Mouse (Mus musculus): ENCODE data around the gene Htr2b. TPM values are rescaled to one million over a fixed set of nuclear protein-coding genes. Genes with fewer than 3 reads are reported as not detected.

Gene Htr2b
- polyA plus RNA-seq, 1 experiment from 2014 or later = 0.57 TPM

GRCm38 (mm10) chr1:86135315-86135714 lies 23.5 kb upstream of the Htr2b start:
- WGBS (ENCODE audit: insufficient replicate concordance) = 93% methylated on average over 6 of the region's 6 CpGs
- Histone ChIP-seq H3K4me1 (ENCODE audit: control insufficient read depth, insufficient read depth, low read length) (no peaks in the 10 kb centered on the region), H3K4me3 (ENCODE audit: low read depth, low read length) (no peak overlapping the region), H3K36me3 (ENCODE audit: control insufficient read depth, insufficient read depth, low read length) (peaks cover 27% of the 10 kb centered on the region), H3K27ac (ENCODE audit: low read depth, low read length) (no peak overlapping the region), H3K9me3 (replicated peaks; ENCODE audit: control insufficient read depth, low read length) (no peaks in the 10 kb centered on the region), H3K9ac (ENCODE audit: low read depth, low read length) (no peak overlapping the region), H3K4me2 (no peak overlapping the region), H3K27me3 (ENCODE audit: control insufficient read depth, insufficient read depth, low read length) (no peaks in the 10 kb centered on the region)
- ATAC-seq (replicated peaks; ENCODE audit: insufficient number of reproducible peaks, low FRiP score, low TSS enrichment) = no peak

GRCm38 (mm10) chr1:86133337-86133736 lies 21.6 kb upstream of the Htr2b start, which contains the start of gene Gm21972:
TSS of gene Gm21972 (plus strand) at chr1:86133637.
- H3K27me3 ChIP-seq (ENCODE audit: control insufficient read depth, insufficient read depth, low read length) = no peaks in the 10 kb centered on the region
- WGBS (ENCODE audit: insufficient replicate concordance) = 94% methylated on average over 4 of the region's 4 CpGs
- H3K9ac ChIP-seq (ENCODE audit: low read depth, low read length) = no peak within 1 kb of the TSS
- H3K27ac ChIP-seq (ENCODE audit: low read depth, low read length) = no peak within 1 kb of the TSS
- no peaks in the 10 kb centered on the region for H3K4me1 ChIP-seq (ENCODE audit: control insufficient read depth, insufficient read depth, low read length)
- no peak for ATAC-seq (replicated peaks; ENCODE audit: insufficient number of reproducible peaks, low FRiP score, low TSS enrichment)
- H3K9me3 ChIP-seq (replicated peaks; ENCODE audit: control insufficient read depth, low read length) = no peaks in the 10 kb centered on the region
- no peak within 1 kb of the TSS for H3K4me3 ChIP-seq (ENCODE audit: low read depth, low read length)
- H3K36me3 ChIP-seq (ENCODE audit: control insufficient read depth, insufficient read depth, low read length) = peaks cover 28% of the 10 kb centered on the region
- no peak within 1 kb of the TSS for H3K4me2 ChIP-seq

GRCm38 (mm10) chr1:86126036-86126435 lies 14.3 kb upstream of the Htr2b start:
- 97% methylated on average over 2 of the region's 2 CpGs for WGBS (ENCODE audit: insufficient replicate concordance)
- Histone ChIP-seq H3K9ac (ENCODE audit: low read depth, low read length) (no peak overlapping the region), H3K4me2 (no peak overlapping the region), H3K9me3 (replicated peaks; ENCODE audit: control insufficient read depth, low read length) (no peaks in the 10 kb centered on the region), H3K4me1 (ENCODE audit: control insufficient read depth, insufficient read depth, low read length) (no peaks in the 10 kb centered on the region), H3K27ac (ENCODE audit: low read depth, low read length) (no peak overlapping the region), H3K27me3 (ENCODE audit: control insufficient read depth, insufficient read depth, low read length) (no peaks in the 10 kb centered on the region), H3K4me3 (ENCODE audit: low read depth, low read length) (no peak overlapping the region), H3K36me3 (ENCODE audit: control insufficient read depth, insufficient read depth, low read length) (peaks cover 27% of the 10 kb centered on the region)
- no peak for ATAC-seq (replicated peaks; ENCODE audit: insufficient number of reproducible peaks, low FRiP score, low TSS enrichment)

GRCm38 (mm10) chr1:86119549-86119948 lies 7.8 kb upstream of the Htr2b start:
- 92% methylated on average over 4 of the region's 4 CpGs for WGBS (ENCODE audit: insufficient replicate concordance)
- Histone ChIP-seq H3K27ac (ENCODE audit: low read depth, low read length) (no peak overlapping the region), H3K4me2 (no peak overlapping the region), H3K9ac (ENCODE audit: low read depth, low read length) (no peak overlapping the region), H3K4me1 (ENCODE audit: control insufficient read depth, insufficient read depth, low read length) (no peaks in the 10 kb centered on the region), H3K36me3 (ENCODE audit: control insufficient read depth, insufficient read depth, low read length) (peaks cover 21% of the 10 kb centered on the region), H3K4me3 (ENCODE audit: low read depth, low read length) (no peak overlapping the region), H3K9me3 (replicated peaks; ENCODE audit: control insufficient read depth, low read length) (no peaks in the 10 kb centered on the region), H3K27me3 (ENCODE audit: control insufficient read depth, insufficient read depth, low read length) (no peaks in the 10 kb centered on the region)
- ATAC-seq (replicated peaks; ENCODE audit: insufficient number of reproducible peaks, low FRiP score, low TSS enrichment) = no peak

- H3K27me3 ChIP-seq (ENCODE audit: control insufficient read depth, insufficient read depth, low read length) = no peaks in the 10 kb centered on the region
- H3K4me2 ChIP-seq = no peak overlapping the region
- no peak for ATAC-seq (replicated peaks; ENCODE audit: insufficient number of reproducible peaks, low FRiP score, low TSS enrichment)
- peaks cover 11% of the 10 kb centered on the region for H3K36me3 ChIP-seq (ENCODE audit: control insufficient read depth, insufficient read depth, low read length)
- H3K4me1 ChIP-seq (ENCODE audit: control insufficient read depth, insufficient read depth, low read length) = no peaks in the 10 kb centered on the region
- H3K4me3 ChIP-seq (ENCODE audit: low read depth, low read length) = no peak overlapping the region
- no peak overlapping the region for H3K27ac ChIP-seq (ENCODE audit: low read depth, low read length)
- no peaks in the 10 kb centered on the region for H3K9me3 ChIP-seq (replicated peaks; ENCODE audit: control insufficient read depth, low read length)
- 80% methylated on average over 3 of the region's 3 CpGs for WGBS (ENCODE audit: insufficient replicate concordance)
- H3K9ac ChIP-seq (ENCODE audit: low read depth, low read length) = no peak overlapping the region
Measured at GRCm38 (mm10) chr1:86114141-86114540, 2.4 kb upstream of the Htr2b start.

- no peak for ATAC-seq (replicated peaks; ENCODE audit: insufficient number of reproducible peaks, low FRiP score, low TSS enrichment)
- no peak overlapping the region for H3K27ac ChIP-seq (ENCODE audit: low read depth, low read length)
- no peak overlapping the region for H3K4me3 ChIP-seq (ENCODE audit: low read depth, low read length)
- no peaks in the 10 kb centered on the region for H3K9me3 ChIP-seq (replicated peaks; ENCODE audit: control insufficient read depth, low read length)
- H3K4me1 ChIP-seq (ENCODE audit: control insufficient read depth, insufficient read depth, low read length) = no peaks in the 10 kb centered on the region
- H3K27me3 ChIP-seq (ENCODE audit: control insufficient read depth, insufficient read depth, low read length) = no peaks in the 10 kb centered on the region
- H3K4me2 ChIP-seq = no peak overlapping the region
- H3K9ac ChIP-seq (ENCODE audit: low read depth, low read length) = no peak overlapping the region
- H3K36me3 ChIP-seq (ENCODE audit: control insufficient read depth, insufficient read depth, low read length) = peaks cover 3% of the 10 kb centered on the region; the same call in 1 of the 2 replicates
- WGBS (ENCODE audit: insufficient replicate concordance) = 100% methylated on average over 1 of the region's 1 CpGs
Measured at GRCm38 (mm10) chr1:86105054-86105453, 6.7 kb downstream of the Htr2b start.

GRCm38 (mm10) chr1:86094413-86094812 lies 17.4 kb downstream of the Htr2b start:
- no peak for ATAC-seq (replicated peaks; ENCODE audit: insufficient number of reproducible peaks, low FRiP score, low TSS enrichment)
- no peak overlapping the region for H3K9ac ChIP-seq (ENCODE audit: low read depth, low read length)
- no peaks in the 10 kb centered on the region for H3K9me3 ChIP-seq (replicated peaks; ENCODE audit: control insufficient read depth, low read length)
- H3K27ac ChIP-seq (ENCODE audit: low read depth, low read length) = no peak overlapping the region
- H3K36me3 ChIP-seq (ENCODE audit: control insufficient read depth, insufficient read depth, low read length) = peaks cover 37% of the 10 kb centered on the region
- no peak overlapping the region for H3K4me2 ChIP-seq
- H3K4me3 ChIP-seq (ENCODE audit: low read depth, low read length) = no peak overlapping the region
- no peaks in the 10 kb centered on the region for H3K4me1 ChIP-seq (ENCODE audit: control insufficient read depth, insufficient read depth, low read length)
- H3K27me3 ChIP-seq (ENCODE audit: control insufficient read depth, insufficient read depth, low read length) = no peaks in the 10 kb centered on the region
- WGBS (ENCODE audit: insufficient replicate concordance) = 85% methylated on average over 7 of the region's 7 CpGs

GRCm38 (mm10) chr1:86076565-86076964 lies 35.2 kb downstream of the Htr2b start:
- H3K4me2 ChIP-seq = no peak overlapping the region
- H3K9ac ChIP-seq (ENCODE audit: low read depth, low read length) = no peak overlapping the region
- no peak overlapping the region for H3K27ac ChIP-seq (ENCODE audit: low read depth, low read length)
- WGBS (ENCODE audit: insufficient replicate concordance) = 88% methylated on average over 2 of the region's 2 CpGs
- H3K9me3 ChIP-seq (replicated peaks; ENCODE audit: control insufficient read depth, low read length) = no peaks in the 10 kb centered on the region
- peaks cover 38% of the 10 kb centered on the region for H3K36me3 ChIP-seq (ENCODE audit: control insufficient read depth, insufficient read depth, low read length)
- no peaks in the 10 kb centered on the region for H3K4me1 ChIP-seq (ENCODE audit: control insufficient read depth, insufficient read depth, low read length)
- no peak for ATAC-seq (replicated peaks; ENCODE audit: insufficient number of reproducible peaks, low FRiP score, low TSS enrichment)
- no peaks in the 10 kb centered on the region for H3K27me3 ChIP-seq (ENCODE audit: control insufficient read depth, insufficient read depth, low read length)
- H3K4me3 ChIP-seq (ENCODE audit: low read depth, low read length) = no peak overlapping the region

GRCm38 (mm10) chr1:86064271-86064991 lies 47.3 kb downstream of the Htr2b start, which contains the start of gene Psmd1:
TSS of gene Psmd1 (plus strand) at chr1:86064387.
- H3K9me3 ChIP-seq (replicated peaks; ENCODE audit: control insufficient read depth, low read length) = no peaks in the 10 kb centered on the region
- H3K4me1 ChIP-seq (ENCODE audit: control insufficient read depth, insufficient read depth, low read length) = peaks cover 8% of the 10 kb centered on the region
- H3K36me3 ChIP-seq (ENCODE audit: control insufficient read depth, insufficient read depth, low read length) = peaks cover 3% of the 10 kb centered on the region; the same call in 1 of the 2 replicates
- peak within 1 kb of the TSS; percentile 99 for H3K9ac ChIP-seq (ENCODE audit: low read depth, low read length)
- peak within 1 kb of the TSS; percentile 99 for H3K4me3 ChIP-seq (ENCODE audit: low read depth, low read length)
- peak within 1 kb of the TSS; percentile 80 for H3K27ac ChIP-seq (ENCODE audit: low read depth, low read length)
- under 1% methylated on average over 47 of the region's 47 CpGs for WGBS (ENCODE audit: insufficient replicate concordance)
- H3K4me2 ChIP-seq = peak within 1 kb of the TSS; percentile 86
- peak; percentile 92 for ATAC-seq (replicated peaks; ENCODE audit: insufficient number of reproducible peaks, low FRiP score, low TSS enrichment)
- H3K27me3 ChIP-seq (ENCODE audit: control insufficient read depth, insufficient read depth, low read length) = no peaks in the 10 kb centered on the region
